Mouse (Mus musculus): ENCODE measurements around the gene Nhej1.
A peak's percentile ranks its signal among the peaks of the same experiment; 100 is the strongest.

Nhej1 gene

GRCm38 (mm10) chr1:74971353-74972050 is 153.5 kb downstream of the Nhej1 start:
- no peak for DNase-seq

GRCm38 (mm10) chr1:74967962-74968580 is 156.9 kb downstream of the Nhej1 start:
- DNase-seq: no peak

DNA sequence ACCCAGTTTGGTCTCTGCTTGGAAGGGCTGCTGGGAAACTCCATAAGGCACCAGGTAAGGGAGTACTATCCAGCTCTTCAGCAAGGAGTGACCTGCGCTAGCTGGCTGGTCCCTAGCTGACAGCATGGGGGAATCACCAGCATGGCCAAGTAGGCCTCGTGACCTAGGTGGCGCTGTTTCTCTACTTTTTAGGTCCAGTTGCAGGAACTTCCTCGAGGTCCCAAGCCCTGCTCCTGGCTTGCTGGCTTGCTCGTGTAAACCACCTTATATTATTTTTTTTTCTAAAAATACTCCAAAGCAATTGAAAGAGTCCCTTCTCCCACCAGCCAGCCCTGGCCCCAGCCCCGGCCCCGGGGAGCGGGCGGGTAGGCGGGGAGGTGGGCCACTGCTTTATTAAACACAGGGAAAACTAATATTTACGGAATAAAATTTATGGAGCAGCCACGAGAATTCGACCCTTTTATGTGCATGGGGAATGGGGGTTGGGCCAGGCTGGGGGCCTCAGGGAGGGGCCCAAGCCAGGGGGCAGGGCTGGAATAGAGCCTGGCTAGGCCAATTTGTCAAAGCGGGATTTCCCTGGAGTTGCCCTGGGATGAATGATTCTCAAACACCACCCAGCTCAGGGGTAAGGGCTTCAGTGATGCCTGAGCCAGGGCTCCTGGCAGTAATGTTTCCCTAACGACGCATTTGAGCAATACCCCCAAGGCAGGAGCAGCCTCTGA is 160.3 kb downstream of the Nhej1 start:
- DNase-seq: peak; percentile 49

- no peak for DNase-seq
These were observed 162.2 kb downstream of the Nhej1 start for GRCm38 (mm10) chr1:74962853-74963227.

GRCm38 (mm10) chr1:74962126-74962852 is 162.7 kb downstream of the Nhej1 start:
- DNase-seq: no peak

- DNase-seq: no peak
These were observed 163.3 kb downstream of the Nhej1 start for GRCm38 (mm10) chr1:74961722-74962121.

DNA sequence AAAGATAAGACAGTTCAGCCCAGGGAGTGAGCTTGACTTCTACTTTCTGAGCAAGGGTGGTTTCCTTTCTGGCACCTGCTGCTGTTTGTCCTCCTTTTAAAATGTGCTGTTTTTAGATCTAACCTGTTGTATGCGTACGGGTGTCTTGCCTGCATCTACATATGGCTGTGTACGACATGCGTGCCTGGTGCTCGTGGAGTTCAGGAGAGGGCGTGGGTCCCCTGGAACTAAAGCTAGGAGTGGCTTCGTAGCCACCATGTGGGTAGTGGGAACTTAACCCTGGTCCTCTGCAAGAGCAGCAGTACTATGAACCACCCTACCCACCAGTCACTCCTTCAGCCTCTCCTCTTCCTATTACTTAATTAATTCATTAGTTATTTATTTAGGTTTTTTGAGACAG is 164.9 kb downstream of the Nhej1 start:
- DNase-seq: no peak

DNA sequence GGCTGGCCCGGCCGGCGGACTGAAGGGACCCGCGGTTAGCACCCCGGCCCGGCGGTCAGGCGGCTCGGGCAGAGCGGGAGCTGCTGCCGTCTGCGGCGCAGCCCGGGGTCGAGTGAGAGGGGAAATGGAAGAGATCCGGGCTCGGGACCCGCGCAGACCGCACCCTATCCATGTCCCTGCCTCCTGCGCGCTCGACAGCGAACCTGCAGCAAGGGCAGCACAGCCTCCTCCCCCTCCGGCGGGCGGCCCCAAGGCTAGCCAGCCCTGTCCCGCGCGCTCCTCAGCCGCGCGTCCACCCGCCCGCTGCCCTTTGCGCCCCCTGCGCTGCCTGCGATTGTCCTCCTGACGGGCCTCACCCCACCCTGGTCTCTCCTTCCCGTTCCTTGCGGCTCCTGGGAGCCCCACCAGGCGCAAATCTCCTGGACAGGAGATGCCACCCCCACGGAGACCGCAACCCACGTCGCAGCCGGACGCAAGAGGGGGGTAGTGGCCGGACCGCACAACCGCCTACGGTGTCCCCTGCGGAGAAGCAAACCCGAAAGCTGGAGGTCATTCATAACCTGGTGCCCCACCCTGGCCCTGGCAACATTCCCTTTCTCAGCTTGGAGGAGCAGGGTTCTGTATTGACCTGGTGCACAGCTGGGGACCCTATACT is 173.3 kb downstream of the Nhej1 start, which contains the start of gene Ihh:
Gene Ihh, minus strand, starts transcription at position 117 of the 655 bp plus-strand sequence.
- DNase-seq: no peak

DNA sequence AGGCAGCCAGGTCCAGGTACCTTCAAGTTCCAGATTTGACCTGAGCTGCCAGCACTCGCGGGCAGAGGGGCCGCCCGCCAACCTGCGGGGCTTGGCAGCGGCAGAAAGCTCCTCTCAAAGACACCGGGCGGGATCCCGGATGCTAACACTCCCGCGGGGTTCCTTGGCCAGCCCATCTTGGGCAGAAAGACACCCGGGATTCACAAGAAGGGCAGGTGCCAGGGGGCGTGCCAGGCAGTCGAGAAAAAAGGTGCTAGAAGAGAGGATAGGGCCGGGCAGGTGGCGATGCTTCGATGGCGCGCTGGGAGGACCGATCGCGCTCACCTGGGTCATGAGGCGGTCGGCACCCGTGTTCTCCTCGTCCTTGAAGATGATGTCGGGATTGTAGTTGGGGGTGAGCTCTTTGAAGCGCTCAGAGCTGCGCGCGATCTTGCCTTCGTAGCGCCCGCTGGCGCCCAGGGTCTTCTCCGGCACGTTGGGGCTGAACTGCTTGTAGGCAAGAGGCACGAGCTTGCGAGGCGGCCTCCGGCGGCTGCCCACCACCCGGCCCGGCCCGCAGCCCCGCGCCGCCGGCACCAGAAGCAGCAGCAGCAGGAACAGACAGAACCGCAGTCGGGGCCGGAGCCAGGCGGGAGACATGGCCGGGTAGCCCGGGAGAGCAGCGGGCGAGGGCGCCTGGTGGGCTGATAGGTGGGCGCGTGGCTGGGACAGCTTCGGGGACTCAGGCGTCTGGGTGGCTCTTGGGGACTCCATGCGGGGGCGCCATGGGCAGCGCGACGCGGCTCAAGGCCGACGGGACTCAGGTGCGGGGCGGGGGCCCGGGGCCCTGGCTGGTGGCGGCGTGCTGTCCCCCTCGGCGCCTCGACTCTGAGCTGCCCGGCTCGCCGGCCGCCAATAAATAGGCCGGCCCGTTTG is 174.2 kb downstream of the Nhej1 start:
- no peak for DNase-seq

- no peak for DNase-seq
These were observed 174.9 kb downstream of the Nhej1 start for GRCm38 (mm10) chr1:74950066-74950465.

DNA sequence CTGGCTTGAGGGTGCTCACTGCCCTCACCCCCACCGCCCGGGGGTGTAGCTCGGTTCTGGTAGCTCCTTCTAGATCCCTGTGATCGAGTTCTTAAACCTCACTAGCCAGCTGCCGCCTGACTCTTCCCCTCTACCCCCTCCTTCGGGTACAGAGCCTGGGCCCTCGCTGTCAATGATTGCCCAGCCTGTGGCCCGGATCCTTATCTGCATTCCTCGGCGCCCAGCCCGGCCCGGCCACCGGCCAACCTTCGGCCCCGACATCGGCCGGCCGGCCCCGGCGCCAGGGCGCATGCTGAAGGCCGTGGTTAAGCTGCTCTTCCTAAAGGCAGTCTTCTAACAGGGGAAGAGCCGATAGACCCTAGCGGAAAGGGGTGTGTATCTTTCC is 175.3 kb downstream of the Nhej1 start:
- DNase-seq: no peak

GRCm38 (mm10) chr1:74948784-74949665 is 176.0 kb downstream of the Nhej1 start:
- peak; percentile 65 for DNase-seq

- no peak for DNase-seq
These were observed 176.9 kb downstream of the Nhej1 start for GRCm38 (mm10) chr1:74947986-74948670.

DNA sequence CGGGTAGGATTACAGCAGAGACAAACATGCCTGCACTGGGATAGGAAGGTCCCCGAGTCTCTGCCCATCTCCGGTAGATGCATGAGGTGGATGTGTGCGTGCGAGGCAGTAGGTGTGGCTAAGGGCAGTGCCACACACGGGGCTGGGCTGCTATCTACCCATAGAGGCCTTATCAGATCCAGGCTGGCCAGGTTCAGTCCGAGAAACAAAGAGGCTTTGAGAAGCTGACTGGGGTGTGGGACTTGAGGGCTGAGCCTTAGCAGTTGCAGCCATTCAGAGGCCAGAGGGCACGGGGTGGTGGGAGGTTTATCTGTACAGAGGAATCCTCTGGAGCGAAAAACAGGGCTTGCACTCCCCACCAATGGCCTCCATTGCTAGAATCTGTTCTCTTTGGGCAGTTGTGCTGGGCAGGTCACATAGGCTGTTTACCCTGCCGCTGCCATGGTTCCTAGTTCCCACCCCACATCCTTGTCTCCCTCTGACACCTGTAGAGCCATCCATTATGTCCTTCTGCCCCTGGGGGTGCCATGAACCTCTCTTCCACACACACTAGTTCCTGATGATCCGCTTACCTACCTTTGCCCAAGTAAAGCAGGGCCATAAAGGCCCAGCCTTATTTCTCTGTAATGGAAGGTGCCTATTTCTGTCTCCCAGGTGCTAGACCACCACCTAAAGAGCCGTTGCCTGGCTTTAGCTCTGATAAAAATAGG is 183.2 kb downstream of the Nhej1 start:
- DNase-seq: no peak

- no peak for DNase-seq
These were observed 185.2 kb downstream of the Nhej1 start for GRCm38 (mm10) chr1:74939762-74940161.

DNA sequence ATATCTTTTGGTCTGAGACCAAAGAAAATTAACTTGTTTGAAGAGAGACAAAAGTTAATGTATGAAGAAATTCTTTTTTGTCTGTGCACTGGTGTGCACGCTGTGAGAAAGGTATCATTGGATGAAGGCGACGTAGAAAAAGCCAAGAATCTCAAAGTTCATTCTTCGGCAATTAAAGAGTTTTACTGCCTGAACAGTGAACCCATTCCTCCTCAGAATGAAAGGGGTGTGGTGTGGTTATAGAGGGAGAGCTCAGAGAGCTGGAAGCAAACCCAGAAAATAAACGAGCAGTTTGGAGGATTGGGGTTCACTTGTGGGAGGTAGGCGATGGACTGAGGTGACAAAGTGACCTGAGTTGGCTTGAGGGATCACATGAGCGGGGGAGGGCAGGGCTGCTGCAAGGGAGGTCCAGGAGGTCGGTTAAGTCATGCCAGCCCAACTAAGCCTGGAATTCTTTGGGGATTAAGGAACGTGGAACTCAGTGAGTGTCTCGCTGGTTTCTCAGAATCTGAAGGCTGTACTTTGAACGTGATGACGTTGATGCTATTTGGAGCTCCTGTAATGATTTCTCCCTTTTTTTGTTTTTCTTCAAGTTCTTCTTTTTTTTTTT is 188.7 kb downstream of the Nhej1 start:
- no peak for DNase-seq

DNA sequence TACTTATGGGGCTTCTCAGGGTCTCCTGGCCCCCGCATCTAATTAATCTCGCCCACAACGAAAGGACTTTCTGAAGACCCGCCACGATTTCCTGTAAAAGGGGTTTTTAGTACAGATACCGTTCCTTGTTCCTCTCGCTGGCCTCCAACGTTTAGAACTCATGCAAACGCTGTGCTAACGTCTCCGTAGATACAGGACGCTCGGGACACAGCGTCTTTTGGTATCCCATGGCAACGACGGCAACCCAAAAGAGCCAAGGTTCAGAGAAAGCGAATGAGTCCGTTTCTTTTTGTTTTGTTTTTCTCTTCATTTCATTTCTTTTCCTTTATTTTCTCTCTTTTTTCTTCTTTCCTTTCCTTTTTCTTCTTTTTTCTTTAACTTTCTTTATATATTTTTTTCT is 189.6 kb downstream of the Nhej1 start, which contains the start of gene Cfap65:
Gene Cfap65, minus strand, starts transcription at position 198 of the 400 bp plus-strand sequence.
- no peak for DNase-seq

DNA sequence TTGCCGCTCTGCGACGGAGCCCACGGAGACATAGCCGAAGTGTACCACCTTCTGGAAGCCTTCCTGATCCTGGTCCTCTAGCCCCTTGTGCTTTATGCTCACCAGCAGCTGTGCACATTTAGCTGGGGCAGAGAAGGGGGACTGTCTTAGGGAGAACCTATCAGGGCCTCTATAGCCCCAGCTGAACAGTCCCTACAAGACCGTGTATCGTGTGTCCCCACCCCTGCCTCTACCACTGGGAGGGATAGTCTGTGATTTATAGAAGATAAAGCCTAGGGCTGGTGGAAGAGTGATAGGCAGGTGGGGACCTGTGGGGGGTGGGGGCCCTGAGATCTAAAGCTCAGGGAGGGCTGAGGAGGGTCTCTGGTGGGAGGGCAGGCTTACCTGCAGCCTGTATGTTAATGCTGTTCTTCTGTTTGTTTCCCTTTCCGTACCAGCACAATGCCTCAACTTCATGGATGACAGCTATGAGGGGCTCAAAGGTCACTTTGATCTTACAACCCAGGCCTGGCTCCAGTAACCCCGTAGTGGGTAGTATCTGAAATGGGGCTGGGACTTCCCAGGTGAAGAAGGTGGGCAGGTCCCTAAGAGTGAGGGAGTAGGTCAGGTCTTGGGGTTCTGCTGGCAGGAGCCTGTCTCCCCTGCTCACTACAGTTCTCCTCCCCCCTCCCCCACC is 197.2 kb downstream of the Nhej1 start:
- DNase-seq: no peak
